In the genomic region with DNA sequence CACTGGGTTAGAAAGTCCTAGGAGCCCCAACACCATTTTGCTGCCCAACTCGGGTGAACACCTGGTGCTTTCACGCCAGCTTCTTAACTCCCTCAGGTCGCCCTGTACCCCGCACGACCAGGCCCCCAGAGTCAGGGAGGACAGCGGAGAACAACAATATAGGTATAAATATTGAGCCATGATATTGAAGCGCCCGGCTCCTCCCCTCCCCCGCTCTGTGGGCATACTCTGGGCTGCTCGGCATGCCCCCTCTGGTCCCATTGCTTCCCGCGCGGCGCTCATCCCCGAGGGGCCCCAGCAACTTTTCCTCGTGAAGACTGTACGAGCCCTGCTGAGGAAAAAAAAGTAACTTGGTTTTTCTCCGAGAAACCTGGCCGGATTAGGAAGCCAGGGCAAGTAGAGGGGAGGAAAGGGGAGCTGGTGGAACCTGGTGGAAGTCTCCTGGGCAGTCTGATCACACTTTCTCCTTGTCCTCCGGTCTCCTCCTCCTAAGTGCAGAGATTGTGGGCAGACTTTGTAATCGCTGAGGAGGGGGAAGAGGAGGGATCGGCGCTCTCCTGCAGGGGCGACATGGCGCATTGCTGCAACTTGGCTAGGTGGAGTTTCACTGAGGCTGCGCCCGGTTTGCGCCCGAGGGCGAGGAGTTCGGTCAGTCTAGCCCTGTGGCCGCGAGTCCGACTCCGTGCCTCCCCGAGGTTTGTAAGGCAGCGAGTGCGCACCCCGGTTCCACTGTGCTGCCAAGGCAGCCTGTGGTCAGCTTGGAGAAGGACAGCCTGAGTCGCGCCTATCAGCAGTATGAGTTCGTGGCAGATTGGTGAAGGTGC, we compare ENCODE assay signal across 7 mouse cellular contexts. TPM values are rescaled to one million over a fixed set of nuclear protein-coding genes. Genes with fewer than 3 reads are reported as not detected.
DNase-seq lines count a peak whose midpoint lies in the region; ATAC-seq and TF ChIP-seq lines count a peak whose summit lies in the region.

No protein-coding gene starts in this region.

- H3K4me2 ChIP-seq in forebrain, embryonic 12.5 days: peak overlapping the region; percentile 58
- H3K4me2 ChIP-seq in limb, embryonic 14.5 days (replicated peaks; ENCODE audit: low read depth, low read length, severe bottlenecking): peak overlapping the region; percentile 79
- peak overlapping the region; percentile 53 for H3K4me2 ChIP-seq in stomach, postnatal 0 days (replicated peaks; ENCODE audit: low read depth)

- H3K9me3 ChIP-seq in forebrain, embryonic 12.5 days: no peaks in the 10 kb centered on the region
- H3K9me3 ChIP-seq in limb, embryonic 14.5 days (ENCODE audit: control insufficient read depth, low read length): no peaks in the 10 kb centered on the region
- no peaks in the 10 kb centered on the region for H3K9me3 ChIP-seq in stomach, postnatal 0 days (ENCODE audit: control insufficient read depth, low read length)

- DNase-seq in right cerebral cortex, postnatal 25 days: peak; percentile 5
- no peak for DNase-seq in right cerebral cortex, adult 18-20 months
- DNase-seq in limb, embryonic 14.5 days (ENCODE audit: low spot score): no peak
- no peak for DNase-seq in stomach, postnatal 0 days (ENCODE audit: low spot score)
- no peak for DNase-seq in left cerebral cortex, adult 8-10 months (ENCODE audit: low spot score in 2 of 2)
- no peak for DNase-seq in cerebellum, adult 9-11 months

- WGBS in forebrain, embryonic 12.5 days: under 1% methylated on average over 42 of the region's 42 CpGs
- WGBS in limb, embryonic 14.5 days: 1% methylated on average over 41 of the region's 42 CpGs
- 1% methylated on average over 40 of the region's 42 CpGs for WGBS in stomach, postnatal 0 days

- H3K4me1 ChIP-seq in forebrain, embryonic 12.5 days: peaks cover 23% of the 10 kb centered on the region
- H3K4me1 ChIP-seq in limb, embryonic 14.5 days (ENCODE audit: control insufficient read depth, insufficient read depth, low read length): no peaks in the 10 kb centered on the region
- no peaks in the 10 kb centered on the region for H3K4me1 ChIP-seq in stomach, postnatal 0 days (replicated peaks; ENCODE audit: control insufficient read depth, insufficient read depth)

- H3K27me3 ChIP-seq in forebrain, embryonic 12.5 days: peaks cover 52% of the 10 kb centered on the region
- H3K27me3 ChIP-seq in limb, embryonic 14.5 days (ENCODE audit: control insufficient read depth, insufficient read depth, low read length): peaks cover 41% of the 10 kb centered on the region
- peaks cover 2% of the 10 kb centered on the region; the same call in 1 of the 2 replicates for H3K27me3 ChIP-seq in stomach, postnatal 0 days (ENCODE audit: control insufficient read depth, insufficient read depth, low read length)

- peak; percentile 46; the same call in 1 of the 2 replicates for ATAC-seq in forebrain, embryonic 12.5 days (ENCODE audit: low FRiP score)
- no peak for ATAC-seq in limb, embryonic 14.5 days (ENCODE audit: low FRiP score, low read depth)
- no peak for ATAC-seq in stomach, postnatal 0 days (ENCODE audit: low FRiP score, low TSS enrichment)

- peak overlapping the region; percentile 36 for H3K4me3 ChIP-seq in forebrain, embryonic 12.5 days (replicated peaks)
- peak overlapping the region; percentile 42 for H3K4me3 ChIP-seq in limb, embryonic 14.5 days (replicated peaks; ENCODE audit: low read length)
- H3K4me3 ChIP-seq in stomach, postnatal 0 days (ENCODE audit: low read depth, low read length): peak overlapping the region; percentile 30

- H3K27ac ChIP-seq in forebrain, embryonic 12.5 days: no peak overlapping the region
- H3K27ac ChIP-seq in limb, embryonic 14.5 days (replicated peaks; ENCODE audit: low read depth, low read length): no peak overlapping the region
- H3K27ac ChIP-seq in stomach, postnatal 0 days (replicated peaks): no peak overlapping the region

- no peak for TF ChIP-seq EP300 in stomach, postnatal 0 days (optimal IDR thresholded peaks at IDR 0.05)

- H3K36me3 ChIP-seq in forebrain, embryonic 12.5 days (replicated peaks): no peaks in the 10 kb centered on the region
- no peaks in the 10 kb centered on the region for H3K36me3 ChIP-seq in limb, embryonic 14.5 days (ENCODE audit: control insufficient read depth, insufficient read depth, low read length)
- H3K36me3 ChIP-seq in stomach, postnatal 0 days (ENCODE audit: control insufficient read depth, insufficient read depth, low read length): no peaks in the 10 kb centered on the region

- TF ChIP-seq CTCF in stomach, postnatal 0 days (IDR thresholded peaks at IDR 0.05; ENCODE audit: low read depth): no peak

- H3K9ac ChIP-seq in forebrain, embryonic 12.5 days: peak overlapping the region; percentile 12; the same call in 1 of the 2 replicates
- H3K9ac ChIP-seq in limb, embryonic 14.5 days (ENCODE audit: low read depth, low read length, severe bottlenecking): peak overlapping the region; percentile 45
- no peak overlapping the region for H3K9ac ChIP-seq in stomach, postnatal 0 days (ENCODE audit: low read length)

- TF ChIP-seq POLR2A in limb, embryonic 14.5 days (IDR thresholded peaks at IDR 0.05; ENCODE audit: borderline replicate concordance, extremely low read depth, insufficient read depth, insufficient read length): no peak

RNA-seq across cellular contexts. Expression of a gene that starts 23.6 kb away (rescaled TPM):
- not detected in 2 replicates for polyA plus RNA-seq in forebrain, embryonic 12.5 days (2016; fragmentation: Nextera tagmentation; extraction: Ambion mirVana)
- polyA plus RNA-seq in limb, embryonic 14.5 days (2012; rRNA removed): not detected in 2 replicates
- polyA plus RNA-seq in limb, embryonic 14.5 days (2014; fragmentation: Nextera tagmentation; extraction: Ambion mirVana): not detected in 2 replicates
- not detected in 2 replicates for polyA plus RNA-seq in stomach, postnatal 0 days (2015; fragmentation: Nextera tagmentation; extraction: Ambion mirVana)
- not detected for total RNA-seq in left cerebral cortex, adult 8-10 months (2022)

RNA-seq across cellular contexts. Expression of a gene that starts 32.8 kb away (rescaled TPM):
- not detected in 2 replicates for polyA plus RNA-seq in forebrain, embryonic 12.5 days (2016; fragmentation: Nextera tagmentation; extraction: Ambion mirVana)
- not detected in 2 replicates for polyA plus RNA-seq in limb, embryonic 14.5 days (2012; rRNA removed)
- polyA plus RNA-seq in limb, embryonic 14.5 days (2014; fragmentation: Nextera tagmentation; extraction: Ambion mirVana): not detected in 2 replicates
- not detected in 2 replicates for polyA plus RNA-seq in stomach, postnatal 0 days (2015; fragmentation: Nextera tagmentation; extraction: Ambion mirVana)
- total RNA-seq in left cerebral cortex, adult 8-10 months (2022): not detected

RNA-seq across cellular contexts. Expression of a gene that starts 45.3 kb away (rescaled TPM):
- polyA plus RNA-seq in forebrain, embryonic 12.5 days (2016; fragmentation: Nextera tagmentation; extraction: Ambion mirVana): not detected in 2 replicates
- not detected in 2 replicates for polyA plus RNA-seq in limb, embryonic 14.5 days (2012; rRNA removed)
- polyA plus RNA-seq in limb, embryonic 14.5 days (2014; fragmentation: Nextera tagmentation; extraction: Ambion mirVana): not detected in 2 replicates
- polyA plus RNA-seq in stomach, postnatal 0 days (2015; fragmentation: Nextera tagmentation; extraction: Ambion mirVana): not detected in 2 replicates
- not detected for total RNA-seq in left cerebral cortex, adult 8-10 months (2022)

RNA-seq across cellular contexts. Expression of a gene that starts 59.3 kb away (rescaled TPM):
- not detected in 2 replicates for polyA plus RNA-seq in forebrain, embryonic 12.5 days (2016; fragmentation: Nextera tagmentation; extraction: Ambion mirVana)
- not detected in 2 replicates for polyA plus RNA-seq in limb, embryonic 14.5 days (2012; rRNA removed)
- not detected in 2 replicates for polyA plus RNA-seq in limb, embryonic 14.5 days (2014; fragmentation: Nextera tagmentation; extraction: Ambion mirVana)
- polyA plus RNA-seq in stomach, postnatal 0 days (2015; fragmentation: Nextera tagmentation; extraction: Ambion mirVana): not detected in 2 replicates
- total RNA-seq in left cerebral cortex, adult 8-10 months (2022): not detected
